Mouse (Mus musculus): ENCODE measurements at regions not wholly inside any gene's neighbourhood (a gene's known extent, or its start where the extent isn't known, plus 50 kb on each side); places are given as distances from the start of the nearest gene placed in this dataset.

DNA sequence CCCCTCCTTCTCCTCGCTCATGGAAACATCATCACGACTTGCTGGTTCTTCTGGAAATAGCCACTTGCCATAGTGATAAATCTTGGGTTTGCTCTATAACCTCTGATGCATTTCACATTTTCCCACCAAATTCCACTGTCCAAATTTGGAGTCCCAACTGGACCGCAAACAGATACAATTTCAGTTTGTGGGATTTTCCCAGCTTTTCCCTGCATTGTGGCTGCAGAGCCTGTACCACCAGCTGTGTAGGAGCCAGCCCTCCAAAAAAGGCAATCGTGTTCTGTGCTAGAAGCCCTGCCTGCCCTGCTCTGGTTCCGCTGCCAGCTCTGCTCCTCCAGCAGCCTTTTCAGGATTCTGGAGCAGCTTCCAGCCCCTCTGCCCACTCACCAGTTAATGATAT is 291.4 kb downstream of the Gsdmc2 start:
- no peak overlapping the region for H3K4me3 ChIP-seq (ENCODE audit: low read depth, low read length)
- DNase-seq (ENCODE audit: low spot score) = no peak
- 84% methylated on average over 5 of the region's 5 CpGs for WGBS
- no peak overlapping the region for H3K27ac ChIP-seq (replicated peaks; ENCODE audit: low read depth, low read length)
- H3K36me3 ChIP-seq (ENCODE audit: control insufficient read depth, insufficient read depth, low read length) = no peaks in the 10 kb centered on the region
- H3K4me2 ChIP-seq (ENCODE audit: low read depth, severe bottlenecking) = no peak overlapping the region
- H3K9ac ChIP-seq (ENCODE audit: low read length) = no peak overlapping the region
- no peaks in the 10 kb centered on the region for H3K27me3 ChIP-seq (ENCODE audit: control insufficient read depth, insufficient read depth, low read length)
- no peak for ATAC-seq (ENCODE audit: insufficient number of reproducible peaks, low FRiP score, low TSS enrichment, low read depth)
- H3K4me1 ChIP-seq (ENCODE audit: control insufficient read depth, insufficient read depth, low read length) = no peaks in the 10 kb centered on the region
- H3K9me3 ChIP-seq (ENCODE audit: control insufficient read depth, low read length) = no peaks in the 10 kb centered on the region

DNA sequence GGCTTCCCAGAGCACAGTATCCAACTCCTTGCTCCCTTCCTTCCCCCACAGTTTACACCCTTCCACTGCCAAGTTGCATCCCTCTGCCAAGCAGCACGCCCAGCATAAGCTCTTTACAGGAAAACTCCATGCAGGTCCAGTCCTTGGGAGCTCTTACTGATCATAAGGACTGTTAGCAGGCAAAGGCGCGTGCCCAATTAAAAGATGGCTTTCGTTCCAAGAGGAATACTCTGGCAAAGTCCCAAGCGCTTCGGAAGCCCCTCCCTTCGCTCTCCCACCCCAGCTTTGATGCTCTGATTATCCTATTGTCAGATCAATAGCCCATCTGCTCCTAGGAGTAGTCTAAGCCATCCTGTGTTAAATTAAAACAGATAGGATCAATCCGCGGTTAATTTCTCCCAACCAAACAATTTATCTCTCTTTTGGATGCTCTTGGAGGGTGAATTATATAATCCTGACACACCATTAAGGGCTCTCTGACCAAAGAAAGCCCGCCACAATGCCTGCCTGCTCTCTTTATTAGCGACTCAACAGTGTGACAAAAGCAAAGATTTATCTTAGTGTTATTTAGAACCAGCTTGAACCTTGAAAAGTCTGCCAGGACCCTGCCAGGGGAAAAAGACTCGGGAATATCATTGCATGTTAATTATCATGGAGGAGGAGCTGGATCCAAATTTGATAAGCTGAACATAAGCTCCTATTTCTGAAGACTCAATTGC is 312.5 kb downstream of the Gsdmc2 start:
- Histone ChIP-seq H3K4me3 (ENCODE audit: low read depth, low read length) (no peak overlapping the region), H3K36me3 (ENCODE audit: control insufficient read depth, insufficient read depth, low read length) (no peaks in the 10 kb centered on the region), H3K4me1 (ENCODE audit: control insufficient read depth, insufficient read depth, low read length) (0 out of 2 replicates have a peak, but pooled peaks cover 4% of the 10 kb centered on the region), H3K9me3 (ENCODE audit: control insufficient read depth, low read length) (no peaks in the 10 kb centered on the region), H3K27me3 (ENCODE audit: control insufficient read depth, insufficient read depth, low read length) (no peaks in the 10 kb centered on the region), H3K4me2 (ENCODE audit: low read depth, severe bottlenecking) (no peak overlapping the region), H3K9ac (ENCODE audit: low read length) (no peak overlapping the region), H3K27ac (replicated peaks; ENCODE audit: low read depth, low read length) (no peak overlapping the region)
- ATAC-seq (ENCODE audit: insufficient number of reproducible peaks, low FRiP score, low TSS enrichment, low read depth) (no peak), DNase-seq (ENCODE audit: low spot score) (no peak)
- 72% methylated on average over 12 of the region's 12 CpGs for WGBS

GRCm38 (mm10) chr15:63527318-63527717 is 317.7 kb downstream of the Gsdmc2 start:
- H3K4me3 ChIP-seq (ENCODE audit: low read depth, low read length) = no peak overlapping the region
- no peaks in the 10 kb centered on the region for H3K36me3 ChIP-seq (ENCODE audit: control insufficient read depth, insufficient read depth, low read length)
- no peak overlapping the region for H3K27ac ChIP-seq (replicated peaks; ENCODE audit: low read depth, low read length)
- no peak overlapping the region for H3K9ac ChIP-seq (ENCODE audit: low read length)
- no peak overlapping the region for H3K4me2 ChIP-seq (ENCODE audit: low read depth, severe bottlenecking)
- 0 out of 2 replicates have a peak, but pooled peaks cover 4% of the 10 kb centered on the region for H3K4me1 ChIP-seq (ENCODE audit: control insufficient read depth, insufficient read depth, low read length)
- no peak for DNase-seq (ENCODE audit: low spot score)
- ATAC-seq (ENCODE audit: insufficient number of reproducible peaks, low FRiP score, low TSS enrichment, low read depth) = no peak
- H3K27me3 ChIP-seq (ENCODE audit: control insufficient read depth, insufficient read depth, low read length) = no peaks in the 10 kb centered on the region
- 99% methylated on average over 2 of the region's 2 CpGs for WGBS
- H3K9me3 ChIP-seq (ENCODE audit: control insufficient read depth, low read length) = no peaks in the 10 kb centered on the region

DNA sequence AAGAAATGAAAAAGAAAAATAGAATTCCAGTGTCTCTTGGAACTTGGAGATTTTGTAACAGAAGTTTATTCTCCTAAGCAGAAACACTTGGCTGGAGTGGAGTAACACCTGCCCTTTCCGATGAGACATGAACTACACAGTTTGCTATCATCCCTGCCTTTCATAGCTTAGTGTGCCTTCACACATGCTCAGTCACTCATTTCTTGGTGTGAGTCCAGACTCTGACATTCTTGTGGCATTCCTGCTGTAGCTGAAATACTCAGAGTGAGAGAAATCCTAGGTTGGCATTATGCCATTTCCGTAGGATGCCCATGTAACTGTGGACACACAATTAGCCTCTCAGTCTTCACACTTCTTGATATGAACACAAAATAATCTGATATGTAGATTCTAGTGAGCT is 318.2 kb downstream of the Gsdmc2 start:
- no peak for ATAC-seq (ENCODE audit: insufficient number of reproducible peaks, low FRiP score, low TSS enrichment, low read depth)
- 92% methylated on average over 2 of the region's 2 CpGs for WGBS

GRCm38 (mm10) chr15:63517301-63517700 is 327.7 kb downstream of the Gsdmc2 start:
- Histone ChIP-seq H3K36me3 (ENCODE audit: control insufficient read depth, insufficient read depth, low read length) (no peaks in the 10 kb centered on the region), H3K9me3 (ENCODE audit: control insufficient read depth, low read length) (no peaks in the 10 kb centered on the region), H3K4me2 (ENCODE audit: low read depth, severe bottlenecking) (no peak overlapping the region), H3K27me3 (ENCODE audit: control insufficient read depth, insufficient read depth, low read length) (no peaks in the 10 kb centered on the region), H3K4me3 (ENCODE audit: low read depth, low read length) (no peak overlapping the region), H3K4me1 (ENCODE audit: control insufficient read depth, insufficient read depth, low read length) (no peaks in the 10 kb centered on the region), H3K9ac (ENCODE audit: low read length) (no peak overlapping the region), H3K27ac (replicated peaks; ENCODE audit: low read depth, low read length) (no peak overlapping the region)
- 65% methylated on average over 3 of the region's 3 CpGs for WGBS
- DNase-seq (ENCODE audit: low spot score) (no peak), ATAC-seq (ENCODE audit: insufficient number of reproducible peaks, low FRiP score, low TSS enrichment, low read depth) (no peak)

More for the DNA sequence above, 318.2 kb downstream of the Gsdmc2 start:
- Histone ChIP-seq H3K4me1 (ENCODE audit: control insufficient read depth, insufficient read depth, low read length) (0 out of 2 replicates have a peak, but pooled peaks cover 4% of the 10 kb centered on the region), H3K9me3 (ENCODE audit: control insufficient read depth, low read length) (no peaks in the 10 kb centered on the region), H3K9ac (ENCODE audit: low read length) (no peak overlapping the region), H3K36me3 (ENCODE audit: control insufficient read depth, insufficient read depth, low read length) (no peaks in the 10 kb centered on the region), H3K4me2 (ENCODE audit: low read depth, severe bottlenecking) (no peak overlapping the region), H3K27me3 (ENCODE audit: control insufficient read depth, insufficient read depth, low read length) (no peaks in the 10 kb centered on the region), H3K4me3 (ENCODE audit: low read depth, low read length) (no peak overlapping the region), H3K27ac (replicated peaks; ENCODE audit: low read depth, low read length) (no peak overlapping the region)
- no peak for DNase-seq (ENCODE audit: low spot score)

DNA sequence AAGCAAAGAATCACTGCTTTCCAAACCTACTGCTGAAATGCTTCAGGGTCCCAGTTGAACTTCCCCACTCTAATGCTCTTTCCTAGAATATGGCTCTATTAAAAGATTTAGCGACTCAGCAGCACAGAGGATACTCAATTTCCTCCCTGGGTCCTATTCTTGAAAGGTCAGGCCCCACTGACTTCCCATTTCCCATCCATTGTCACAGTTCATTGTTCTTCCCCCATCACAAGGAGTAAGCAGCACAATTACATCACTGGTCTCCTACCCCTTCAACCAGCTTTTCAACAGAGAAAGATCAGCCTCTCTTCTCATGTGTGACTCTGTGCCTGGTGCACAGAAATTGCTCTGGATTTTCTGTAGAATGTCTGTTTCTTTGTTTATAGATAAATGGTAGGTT is 344.5 kb downstream of the Gsdmc2 start:
- H3K36me3 ChIP-seq (ENCODE audit: control insufficient read depth, insufficient read depth, low read length) = no peaks in the 10 kb centered on the region
- 72% methylated on average over 1 of the region's 1 CpGs for WGBS
- H3K9me3 ChIP-seq (ENCODE audit: control insufficient read depth, low read length) = no peaks in the 10 kb centered on the region
- no peak for ATAC-seq (ENCODE audit: insufficient number of reproducible peaks, low FRiP score, low TSS enrichment, low read depth)
- H3K4me1 ChIP-seq (ENCODE audit: control insufficient read depth, insufficient read depth, low read length) = no peaks in the 10 kb centered on the region
- H3K27ac ChIP-seq (replicated peaks; ENCODE audit: low read depth, low read length) = no peak overlapping the region
- H3K4me3 ChIP-seq (ENCODE audit: low read depth, low read length) = no peak overlapping the region
- H3K9ac ChIP-seq (ENCODE audit: low read length) = no peak overlapping the region
- H3K27me3 ChIP-seq (ENCODE audit: control insufficient read depth, insufficient read depth, low read length) = no peaks in the 10 kb centered on the region
- H3K4me2 ChIP-seq (ENCODE audit: low read depth, severe bottlenecking) = no peak overlapping the region
- no peak for DNase-seq (ENCODE audit: low spot score)

GRCm38 (mm10) chr15:63498483-63498882 is 346.5 kb downstream of the Gsdmc2 start:
- H3K9me3 ChIP-seq (ENCODE audit: control insufficient read depth, low read length) = no peaks in the 10 kb centered on the region
- no peaks in the 10 kb centered on the region for H3K27me3 ChIP-seq (ENCODE audit: control insufficient read depth, insufficient read depth, low read length)
- no peak overlapping the region for H3K4me2 ChIP-seq (ENCODE audit: low read depth, severe bottlenecking)
- no peaks in the 10 kb centered on the region for H3K36me3 ChIP-seq (ENCODE audit: control insufficient read depth, insufficient read depth, low read length)
- WGBS = 87% methylated on average over 3 of the region's 3 CpGs
- DNase-seq (ENCODE audit: low spot score) (no peak), ATAC-seq (ENCODE audit: insufficient number of reproducible peaks, low FRiP score, low TSS enrichment, low read depth) (no peak)
- no peak overlapping the region for H3K9ac ChIP-seq (ENCODE audit: low read length)
- no peak overlapping the region for H3K4me3 ChIP-seq (ENCODE audit: low read depth, low read length)
- no peaks in the 10 kb centered on the region for H3K4me1 ChIP-seq (ENCODE audit: control insufficient read depth, insufficient read depth, low read length)
- no peak overlapping the region for H3K27ac ChIP-seq (replicated peaks; ENCODE audit: low read depth, low read length)

GRCm38 (mm10) chr15:63497207-63497606 is 347.8 kb downstream of the Gsdmc2 start:
- H3K4me1 ChIP-seq (ENCODE audit: control insufficient read depth, insufficient read depth, low read length) = no peaks in the 10 kb centered on the region
- no peak overlapping the region for H3K4me2 ChIP-seq (ENCODE audit: low read depth, severe bottlenecking)
- H3K9me3 ChIP-seq (ENCODE audit: control insufficient read depth, low read length) = no peaks in the 10 kb centered on the region
- H3K9ac ChIP-seq (ENCODE audit: low read length) = no peak overlapping the region
- H3K36me3 ChIP-seq (ENCODE audit: control insufficient read depth, insufficient read depth, low read length) = no peaks in the 10 kb centered on the region
- no peak overlapping the region for H3K27ac ChIP-seq (replicated peaks; ENCODE audit: low read depth, low read length)
- DNase-seq (ENCODE audit: low spot score) = no peak
- no peaks in the 10 kb centered on the region for H3K27me3 ChIP-seq (ENCODE audit: control insufficient read depth, insufficient read depth, low read length)
- H3K4me3 ChIP-seq (ENCODE audit: low read depth, low read length) = no peak overlapping the region
- ATAC-seq (ENCODE audit: insufficient number of reproducible peaks, low FRiP score, low TSS enrichment, low read depth) = no peak
- WGBS = 89% methylated on average over 3 of the region's 3 CpGs

- no peaks in the 10 kb centered on the region for H3K9me3 ChIP-seq (ENCODE audit: control insufficient read depth, low read length)
- no peak overlapping the region for H3K4me3 ChIP-seq (ENCODE audit: low read depth, low read length)
- no peak for DNase-seq (ENCODE audit: low spot score)
- no peak overlapping the region for H3K4me2 ChIP-seq (ENCODE audit: low read depth, severe bottlenecking)
- H3K27ac ChIP-seq (replicated peaks; ENCODE audit: low read depth, low read length) = no peak overlapping the region
- no peak for ATAC-seq (ENCODE audit: insufficient number of reproducible peaks, low FRiP score, low TSS enrichment, low read depth)
- no peaks in the 10 kb centered on the region for H3K36me3 ChIP-seq (ENCODE audit: control insufficient read depth, insufficient read depth, low read length)
- no peaks in the 10 kb centered on the region for H3K27me3 ChIP-seq (ENCODE audit: control insufficient read depth, insufficient read depth, low read length)
- no peak overlapping the region for H3K9ac ChIP-seq (ENCODE audit: low read length)
- 84% methylated on average over 5 of the region's 5 CpGs for WGBS
- no peaks in the 10 kb centered on the region for H3K4me1 ChIP-seq (ENCODE audit: control insufficient read depth, insufficient read depth, low read length)
Observed at GRCm38 (mm10) chr15:63484910-63485309, 360.1 kb downstream of the Gsdmc2 start.
